Mouse (Mus musculus) heart, embryonic 11.5 days (tissue): ENCODE data around the gene Meaf6. TPM values are rescaled to one million over a fixed set of nuclear protein-coding genes. Genes with fewer than 3 reads are reported as not detected.

ENCODE experiments used
- ATAC-seq: fragments of 200-750 bp; cut with Nextera tagmentation; replicated peaks from 2 replicates; pipeline ENCODE4 v1.8.0; 2017; ENCODE audit warnings: moderate library complexity; ENCODE audit not compliant: insufficient number of reproducible peaks, low FRiP score, low TSS enrichment
- H3K27ac ChIP-seq: fragments of 300-500 bp; sonication (generic); 2 replicates; pipeline ENCODE4 v1.5.1; 2014; ENCODE audit warnings: mild to moderate bottlenecking, low read depth, low read length
- H3K27me3 ChIP-seq: fragments of 300-500 bp; sonication (generic); 2 replicates; pipeline ENCODE4 v1.6.1; 2014; ENCODE audit warnings: mild to moderate bottlenecking, low read length, mixed read lengths; ENCODE audit not compliant: control insufficient read depth, insufficient read depth
- H3K36me3 ChIP-seq: fragments of 300-500 bp; sonication (generic); 2 replicates; pipeline ENCODE4 v1.6.1; 2014; ENCODE audit warnings: mild to moderate bottlenecking, low read length, moderate library complexity, mixed read lengths; ENCODE audit not compliant: control insufficient read depth, insufficient read depth
- H3K4me1 ChIP-seq: fragments of 300-500 bp; sonication (generic); 2 replicates; pipeline ENCODE4 v1.6.1; 2014; ENCODE audit warnings: low read length; ENCODE audit not compliant: control insufficient read depth, insufficient read depth
- H3K4me2 ChIP-seq: fragments of 300-500 bp; sonication (generic); 2 replicates; pipeline ENCODE4 v1.6.1; 2014; ENCODE audit warnings: mild to moderate bottlenecking, moderate library complexity
- H3K4me3 ChIP-seq: fragments of 300-500 bp; sonication (generic); 2 replicates; pipeline ENCODE4 v1.5.1; 2014; ENCODE audit warnings: low read depth, low read length
- H3K9ac ChIP-seq: fragments of 300-500 bp; sonication (generic); 2 replicates; pipeline ENCODE4 v1.6.1; 2014; ENCODE audit warnings: mild to moderate bottlenecking, low read depth, low read length, moderate library complexity
- H3K9me3 ChIP-seq: fragments of 300-500 bp; sonication (generic); replicated peaks from 2 replicates; pipeline ENCODE4 v1.6.1; 2016; ENCODE audit warnings: low read length; ENCODE audit not compliant: control insufficient read depth
- WGBS: fragments of 180-500 bp; shearing (Covaris S2); extraction: QIAGEN DNeasy Blood & Tissue Kit; methylation state at CpG from one replicate; pipeline ENCODE4 v1.1.7; 2014; ENCODE audit not compliant: insufficient replicate concordance; 5-methylcytosine and 5-hydroxymethylcytosine counted together
- polyA plus RNA-seq: library from polyadenylated mRNA; unstranded; fragments of >200 nt; fragmentation: Nextera tagmentation; extraction: Ambion mirVana; gene quantifications from 2 replicates; pipeline ENCODE4 v1.2.1, GENCODE M21; 2014

Meaf6 gene
- polyA plus RNA-seq, 1 experiment from 2014 or later, result 55.4 TPM

GRCm38 (mm10) chr4:125126761-125127160 is 41.8 kb downstream of the Meaf6 start:
- H3K4me3 ChIP-seq, result peak overlapping the region; percentile 80
- H3K9me3 ChIP-seq, result no peaks in the 10 kb centered on the region
- 75% methylated on average over 7 of the region's 7 CpGs for WGBS
- no peaks in the 10 kb centered on the region for H3K36me3 ChIP-seq
- no peak overlapping the region for H3K9ac ChIP-seq
- no peaks in the 10 kb centered on the region for H3K27me3 ChIP-seq
- H3K4me1 ChIP-seq, result peaks cover 40% of the 10 kb centered on the region
- H3K4me2 ChIP-seq, result peak overlapping the region; percentile 97
- ATAC-seq, result no peak
- H3K27ac ChIP-seq, result no peak overlapping the region

GRCm38 (mm10) chr4:125127305-125128084 is 42.6 kb downstream of the Meaf6 start, which contains the start of gene Zc3h12a:
Gene Zc3h12a, minus strand, starts transcription at chr4:125127840.
- peak within 1 kb of the TSS; percentile 97 for H3K4me2 ChIP-seq
- H3K4me1 ChIP-seq, result peaks cover 36% of the 10 kb centered on the region
- no peaks in the 10 kb centered on the region for H3K9me3 ChIP-seq
- WGBS, result under 1% methylated on average over 61 of the region's 62 CpGs
- H3K27me3 ChIP-seq, result no peaks in the 10 kb centered on the region
- H3K9ac ChIP-seq, result peak within 1 kb of the TSS; percentile 73
- peak within 1 kb of the TSS; percentile 80 for H3K4me3 ChIP-seq
- H3K27ac ChIP-seq, result peak within 1 kb of the TSS; percentile 46; the same call in 1 of the 2 replicates
- no peaks in the 10 kb centered on the region for H3K36me3 ChIP-seq
- peak; percentile 89 for ATAC-seq

GRCm38 (mm10) chr4:125131493-125131892 is 46.6 kb downstream of the Meaf6 start:
- Histone ChIP-seq H3K27ac (no peak overlapping the region), H3K4me3 (no peak overlapping the region), H3K9ac (no peak overlapping the region), H3K27me3 (no peaks in the 10 kb centered on the region), H3K36me3 (no peaks in the 10 kb centered on the region), H3K4me2 (no peak overlapping the region), H3K4me1 (peaks cover 9% of the 10 kb centered on the region), H3K9me3 (no peaks in the 10 kb centered on the region)
- 46% methylated on average over 4 of the region's 4 CpGs for WGBS
- no peak for ATAC-seq

- ATAC-seq, result no peak
- WGBS, result 23% methylated on average over 5 of the region's 5 CpGs
- no peaks in the 10 kb centered on the region for H3K36me3 ChIP-seq
- H3K9me3 ChIP-seq, result no peaks in the 10 kb centered on the region
- H3K4me1 ChIP-seq, result peaks cover 3% of the 10 kb centered on the region
- H3K27me3 ChIP-seq, result no peaks in the 10 kb centered on the region
- H3K9ac ChIP-seq, result no peak overlapping the region
- H3K4me3 ChIP-seq, result no peak overlapping the region
- H3K4me2 ChIP-seq, result no peak overlapping the region
- H3K27ac ChIP-seq, result no peak overlapping the region
Observed at GRCm38 (mm10) chr4:125132394-125132793, 47.5 kb downstream of the Meaf6 start.

- WGBS, result 86% methylated on average over 4 of the region's 4 CpGs
- H3K27me3 ChIP-seq, result no peaks in the 10 kb centered on the region
- H3K9me3 ChIP-seq, result no peaks in the 10 kb centered on the region
- no peak overlapping the region for H3K9ac ChIP-seq
- no peak overlapping the region for H3K4me2 ChIP-seq
- H3K36me3 ChIP-seq, result no peaks in the 10 kb centered on the region
- ATAC-seq, result no peak
- H3K4me3 ChIP-seq, result no peak overlapping the region
- H3K27ac ChIP-seq, result no peak overlapping the region
- no peaks in the 10 kb centered on the region for H3K4me1 ChIP-seq
Observed at GRCm38 (mm10) chr4:125134192-125134591, 49.3 kb downstream of the Meaf6 start.

GRCm38 (mm10) chr4:125134631-125135030 is 49.7 kb downstream of the Meaf6 start:
- H3K4me2 ChIP-seq, result no peak overlapping the region

GRCm38 (mm10) chr4:125135076-125135855 is 50.3 kb downstream of the Meaf6 start:
- 75% methylated on average over 9 of the region's 10 CpGs for WGBS
- H3K9ac ChIP-seq, result no peak overlapping the region
- H3K27ac ChIP-seq, result no peak overlapping the region
- no peak overlapping the region for H3K4me2 ChIP-seq
- H3K4me1 ChIP-seq, result no peaks in the 10 kb centered on the region
- H3K4me3 ChIP-seq, result no peak overlapping the region
- ATAC-seq, result no peak
- H3K9me3 ChIP-seq, result no peaks in the 10 kb centered on the region
- no peaks in the 10 kb centered on the region for H3K27me3 ChIP-seq
- no peaks in the 10 kb centered on the region for H3K36me3 ChIP-seq

More at GRCm38 (mm10) chr4:125134631-125135030, 49.7 kb downstream of the Meaf6 start:
- 64% methylated on average over 5 of the region's 5 CpGs for WGBS
- no peaks in the 10 kb centered on the region for H3K4me1 ChIP-seq
- no peaks in the 10 kb centered on the region for H3K36me3 ChIP-seq
- H3K9ac ChIP-seq, result no peak overlapping the region
- no peak for ATAC-seq
- H3K27me3 ChIP-seq, result no peaks in the 10 kb centered on the region
- H3K27ac ChIP-seq, result no peak overlapping the region
- H3K9me3 ChIP-seq, result no peaks in the 10 kb centered on the region
- H3K4me3 ChIP-seq, result no peak overlapping the region

GRCm38 (mm10) chr4:125136303-125136888 is 51.5 kb downstream of the Meaf6 start:
- no peaks in the 10 kb centered on the region for H3K36me3 ChIP-seq
- H3K27ac ChIP-seq, result no peak overlapping the region
- no peak overlapping the region for H3K4me3 ChIP-seq
- H3K4me1 ChIP-seq, result no peaks in the 10 kb centered on the region
- no peak overlapping the region for H3K9ac ChIP-seq
- H3K27me3 ChIP-seq, result no peaks in the 10 kb centered on the region
- no peak for ATAC-seq
- no peak overlapping the region for H3K4me2 ChIP-seq
- 64% methylated on average over 12 of the region's 12 CpGs for WGBS
- no peaks in the 10 kb centered on the region for H3K9me3 ChIP-seq
